Mouse (Mus musculus) CH12.LX (cell line): ENCODE results near the gene 6030498E09Rik.

ENCODE experiments used
- MXI1 ChIP-seq: IDR thresholded peaks from 2 replicates; pipeline ENCODE4 v1.6.1; 2011; ENCODE audit warnings: mild to moderate bottlenecking, low read depth, low read length, improper control_type of control experiment
- UBTF ChIP-seq: IDR thresholded peaks from 2 replicates; pipeline ENCODE4 v1.6.1; 2012; ENCODE audit warnings: low read depth, mild to moderate bottlenecking, inconsistent platforms, low read length, improper control_type of control experiment, moderate library complexity

GRCm38 (mm10) chrX:38794373-38794772, 21.9 kb downstream of the 6030498E09Rik start:
- no peak for TF ChIP-seq MXI1
- TF ChIP-seq UBTF, result no peak
